Mouse (Mus musculus) left cerebral cortex, postnatal 10 days (tissue): ENCODE data around the gene Klhl10. TPM values are rescaled to one million over a fixed set of nuclear protein-coding genes. Genes with fewer than 3 reads are reported as not detected.

Source experiments
- DNase-seq, 2 experiments: peaks; one replicate each; pipeline ENCODE4 v3.0.0; 2021 to 2022; ENCODE audit warnings: low spot score in 2 of 2, mixed read lengths in 1 of 2; ENCODE audit errors: extremely low spot score in 1 of 2
- intact Hi-C: fragments of 180-260 bp; cut with DNase I; formaldehyde crosslinking; loops from one replicate; pipeline ENCODE4 v1.15.1; 2025
- microRNA-seq: library from miRNA; unstranded; fragments of <30 nt; microRNA quantifications from one replicate; pipeline ENCODE4 v1.2.0, GENCODE M21; 2022
- total RNA-seq, 2 experiments: library from RNA; stranded (reverse); gene quantifications; 2 replicates each; pipeline ENCODE4 v1.2.3; 2021

Klhl10 gene
- total RNA-seq, 2 experiments from 2014 or later: 1.6 to 1.9 TPM

- intact Hi-C loops: loop anchor here (2.0 kb wide), 1 partner anchor 23 kb away; no protein-coding TSS in a partner anchor
- DNase-seq: no peak
These were observed 59.6 kb downstream of the Klhl10 start for GRCm38 (mm10) chr11:100501321-100501720.

GRCm38 (mm10) chr11:100504990-100505660 lies 63.4 kb downstream of the Klhl10 start:
- intact Hi-C loops: no loop called here
- DNase-seq: no peak

GRCm38 (mm10) chr11:100505997-100506396 lies 64.3 kb downstream of the Klhl10 start:
- no peak for DNase-seq
- intact Hi-C loops: no loop called here

Small RNAs within 50 kb of the gene (microRNA-seq; reads per million reads assigned to microRNA genes)
- not detected for gene Gm27374
- gene Mir7116: not detected

Other genes with a start within 250 kb of the Klhl10 start
- gene Krt9, start 248.7 kb upstream of the Klhl10 start, total RNA-seq: 1 to 10 TPM; 1.7 to 2.2 TPM
- gene Krt14, start 234.4 kb upstream of the Klhl10 start, total RNA-seq: not detected
- gene Krt16, start 193.0 kb upstream of the Klhl10 start, total RNA-seq: not detected
- gene Krt17, start 180.9 kb upstream of the Klhl10 start, total RNA-seq: not detected
- gene Krt42, start 172.0 kb upstream of the Klhl10 start, total RNA-seq: not detected
- gene Eif1, start 122.0 kb upstream of the Klhl10 start, total RNA-seq: 100 to 1,000 TPM; 770 to 774 TPM
- not detected for gene Gast, start 107.5 kb upstream of the Klhl10 start, total RNA-seq
- 100 to 1,000 TPM; 109 to 139 TPM for gene Hap1, start 85.8 kb upstream of the Klhl10 start, total RNA-seq
- 10 to 100 TPM; 46.3 to 49.9 TPM for gene Jup, start 44.2 kb upstream of the Klhl10 start, total RNA-seq
- gene P3h4, start 27.1 kb upstream of the Klhl10 start, total RNA-seq: 1 to 10 TPM; 6.7 to 7.1 TPM
- 10 to 100 TPM; 12.2 to 13.1 TPM for gene Fkbp10, start 26.2 kb upstream of the Klhl10 start, total RNA-seq
- gene Nt5c3b, start 109 bp upstream of the Klhl10 start, total RNA-seq: 10 to 100 TPM; 71.4 to 77.1 TPM
- gene Klhl11, start 30.8 kb downstream of the Klhl10 start, total RNA-seq: 10 to 100 TPM; 64.3 to 67.2 TPM
- 100 to 1,000 TPM; 138 to 151 TPM for gene Acly, start 86.1 kb downstream of the Klhl10 start, total RNA-seq
- gene Ttc25, start 103.7 kb downstream of the Klhl10 start, total RNA-seq: under 1 TPM; 0.53 to 0.77 TPM
- 100 to 1,000 TPM in 1 of 2 experiments, 10 to 100 TPM in 1; 73.3 to 104 TPM for gene Cnp, start 133.0 kb downstream of the Klhl10 start, total RNA-seq
- 10 to 100 TPM; 28.1 to 29.6 TPM for gene Nkiras2, start 177.3 kb downstream of the Klhl10 start, total RNA-seq
- 100 to 1,000 TPM; 234 to 253 TPM for gene Dnajc7, start 178.3 kb downstream of the Klhl10 start, total RNA-seq